Mouse (Mus musculus) brain, embryonic 14.5 days (tissue): Measurements from ENCODE around the gene Plxdc1.

Experiments
- CTCF ChIP-seq: fragments of 200-500 bp; IDR thresholded peaks from 2 replicates; pipeline ENCODE4 v1.5.1; 2012; ENCODE audit warnings: inconsistent platforms, mild to moderate bottlenecking, moderate library complexity, borderline replicate concordance; ENCODE audit not compliant: insufficient read depth, insufficient read length; ENCODE audit errors: extremely low read depth
- POLR2A ChIP-seq: fragments of 200-500 bp; IDR thresholded peaks from 2 replicates; pipeline ENCODE4 v1.6.1; 2012; ENCODE audit warnings: mild to moderate bottlenecking, inconsistent platforms, borderline replicate concordance; ENCODE audit not compliant: poor library complexity, insufficient read depth, insufficient read length, severe bottlenecking; ENCODE audit errors: extremely low read depth

GRCm38 (mm10) chr11:97947426-97947825 is 38.8 kb downstream of the Plxdc1 start:
- no peak for TF ChIP-seq POLR2A
- TF ChIP-seq CTCF, result peak; percentile 80; the same call in 1 of the 2 replicates
